Mouse (Mus musculus) liver, embryonic 11.5 days (tissue): ENCODE results near the gene Tmc3. TPM values are rescaled to one million over a fixed set of nuclear protein-coding genes. Genes with fewer than 3 reads are reported as not detected.
A peak's percentile ranks its signal among the peaks of the same experiment; 100 is the strongest.

Experiments used
- ATAC-seq: fragments of 200-750 bp; cut with Nextera tagmentation; replicated peaks from 2 replicates; pipeline ENCODE4 v1.8.0; 2017; ENCODE audit warnings: moderate number of reproducible peaks, mild to moderate bottlenecking, moderate TSS enrichment, moderate library complexity; ENCODE audit not compliant: low FRiP score
- DNase-seq: peaks from one replicate; pipeline ENCODE4 v3.0.0-alpha.2; 2017; ENCODE audit warnings: low spot score
- H3K27ac ChIP-seq: fragments of 300-500 bp; sonication (generic); 2 replicates; pipeline ENCODE4 v1.5.1; 2014; ENCODE audit warnings: mild to moderate bottlenecking, low read depth, low read length, control low read depth
- H3K27me3 ChIP-seq: fragments of 300-500 bp; sonication (generic); replicated peaks from 2 replicates; pipeline ENCODE4 v1.6.1; 2014; ENCODE audit warnings: low read length, mixed read lengths; ENCODE audit not compliant: control insufficient read depth, insufficient read depth
- H3K36me3 ChIP-seq: fragments of 300-500 bp; sonication (generic); 2 replicates; pipeline ENCODE4 v1.6.1; 2014; ENCODE audit warnings: mild to moderate bottlenecking, low read length, moderate library complexity, mixed read lengths; ENCODE audit not compliant: control insufficient read depth, insufficient read depth
- H3K4me1 ChIP-seq: fragments of 300-500 bp; sonication (generic); replicated peaks from 2 replicates; pipeline ENCODE4 v1.6.1; 2014; ENCODE audit warnings: low read length, mixed read lengths; ENCODE audit not compliant: control insufficient read depth, insufficient read depth
- H3K4me2 ChIP-seq: fragments of 300-500 bp; sonication (generic); 2 replicates; pipeline ENCODE4 v1.6.1; 2014; ENCODE audit warnings: mild to moderate bottlenecking, control low read depth, moderate library complexity
- H3K4me3 ChIP-seq: fragments of 300-500 bp; sonication (generic); 2 replicates; pipeline ENCODE4 v1.5.1; 2014; ENCODE audit warnings: low read depth, low read length, control low read depth
- H3K9ac ChIP-seq: fragments of 300-500 bp; sonication (generic); 2 replicates; pipeline ENCODE4 v1.6.1; 2014; ENCODE audit warnings: low read depth, low read length, control low read depth
- H3K9me3 ChIP-seq: fragments of 300-500 bp; sonication (generic); 2 replicates; pipeline ENCODE4 v1.6.1; 2016; ENCODE audit warnings: low read length, inconsistent platforms, mixed read lengths; ENCODE audit not compliant: control insufficient read depth
- WGBS: fragments of 180-500 bp; shearing (Covaris S2); extraction: QIAGEN DNeasy Blood & Tissue Kit; methylation state at CpG from one replicate; pipeline ENCODE4 v1.1.7; 2014; 5-methylcytosine and 5-hydroxymethylcytosine counted together
- polyA plus RNA-seq: library from polyadenylated mRNA; unstranded; fragments of >200 nt; fragmentation: Nextera tagmentation; extraction: Ambion mirVana; gene quantifications from 2 replicates; pipeline ENCODE4 v1.2.1, GENCODE M21; 2014

Gene Tmc3
- polyA plus RNA-seq, 1 experiment from 2014 or later, result 0.47 TPM

GRCm38 (mm10) chr7:83627369-83627768, 42.6 kb downstream of the Tmc3 start:
- DNase-seq, result no peak

GRCm38 (mm10) chr7:83631073-83631827, 46.5 kb downstream of the Tmc3 start:
- no peaks in the 10 kb centered on the region for H3K36me3 ChIP-seq
- H3K27ac ChIP-seq, result no peak overlapping the region
- ATAC-seq, result peak; percentile 69
- peak overlapping the region; percentile 84 for H3K4me2 ChIP-seq
- H3K4me1 ChIP-seq, result peaks cover 9% of the 10 kb centered on the region
- 12% methylated on average over 11 of the region's 11 CpGs for WGBS
- H3K4me3 ChIP-seq, result peak overlapping the region; percentile 59
- H3K9ac ChIP-seq, result peak overlapping the region; percentile 37
- no peaks in the 10 kb centered on the region for H3K9me3 ChIP-seq
- H3K27me3 ChIP-seq, result no peaks in the 10 kb centered on the region
- DNase-seq, result no peak

More at GRCm38 (mm10) chr7:83627369-83627768, 42.6 kb downstream of the Tmc3 start:
- no peak for ATAC-seq
- H3K9ac ChIP-seq, result no peak overlapping the region
- H3K27me3 ChIP-seq, result no peaks in the 10 kb centered on the region
- no peaks in the 10 kb centered on the region for H3K36me3 ChIP-seq
- no peak overlapping the region for H3K4me2 ChIP-seq
- no peaks in the 10 kb centered on the region for H3K4me1 ChIP-seq
- no peak overlapping the region for H3K4me3 ChIP-seq
- WGBS, result 85% methylated on average over 4 of the region's 4 CpGs
- no peak overlapping the region for H3K27ac ChIP-seq
- no peaks in the 10 kb centered on the region for H3K9me3 ChIP-seq

GRCm38 (mm10) chr7:83631828-83632681, 47.3 kb downstream of the Tmc3 start, which contains the start of gene Stard5:
Stard5 (plus strand) TSS chr7:83631959.
- Histone ChIP-seq H3K4me2 (peak within 1 kb of the TSS; percentile 84), H3K27me3 (no peaks in the 10 kb centered on the region), H3K4me3 (peak within 1 kb of the TSS; percentile 59), H3K27ac (no peak within 1 kb of the TSS; the same call in 1 of the 2 replicates), H3K9me3 (no peaks in the 10 kb centered on the region), H3K4me1 (peaks cover 9% of the 10 kb centered on the region), H3K9ac (peak within 1 kb of the TSS; percentile 69), H3K36me3 (no peaks in the 10 kb centered on the region)
- DNase-seq (peak; percentile 91), ATAC-seq (peak; percentile 97)
- WGBS, result 1% methylated on average over 35 of the region's 35 CpGs

DNA sequence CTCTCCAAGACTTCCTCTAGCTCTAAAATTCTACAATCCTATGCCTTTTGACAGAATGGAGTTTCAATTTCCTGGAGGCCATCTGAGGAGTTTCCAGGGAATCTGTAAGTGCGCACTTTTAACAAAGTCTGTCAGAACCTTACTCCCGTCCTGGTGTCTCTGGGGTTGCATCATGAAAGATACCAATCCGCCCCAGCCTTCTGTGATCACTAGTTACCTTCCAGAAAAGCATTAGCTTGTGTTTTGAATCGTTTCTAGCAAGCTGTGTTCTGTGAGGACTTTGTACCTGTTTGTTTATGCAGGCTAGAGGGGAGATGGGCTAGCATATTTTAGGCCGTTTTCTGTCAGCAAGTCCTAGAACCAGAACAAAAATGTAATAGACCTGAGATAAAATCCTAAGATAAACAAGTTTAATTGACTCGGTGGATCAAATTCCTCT, 48.0 kb downstream of the Tmc3 start:
- Histone ChIP-seq H3K9me3 (no peaks in the 10 kb centered on the region), H3K4me1 (peaks cover 9% of the 10 kb centered on the region), H3K27ac (no peak overlapping the region), H3K4me2 (peak overlapping the region; percentile 84), H3K27me3 (no peaks in the 10 kb centered on the region), H3K36me3 (no peaks in the 10 kb centered on the region), H3K4me3 (peak overlapping the region; percentile 59), H3K9ac (no peak overlapping the region)
- ATAC-seq, result no peak
- no peak for DNase-seq
- WGBS, result 49% methylated on average over 6 of the region's 6 CpGs

DNA sequence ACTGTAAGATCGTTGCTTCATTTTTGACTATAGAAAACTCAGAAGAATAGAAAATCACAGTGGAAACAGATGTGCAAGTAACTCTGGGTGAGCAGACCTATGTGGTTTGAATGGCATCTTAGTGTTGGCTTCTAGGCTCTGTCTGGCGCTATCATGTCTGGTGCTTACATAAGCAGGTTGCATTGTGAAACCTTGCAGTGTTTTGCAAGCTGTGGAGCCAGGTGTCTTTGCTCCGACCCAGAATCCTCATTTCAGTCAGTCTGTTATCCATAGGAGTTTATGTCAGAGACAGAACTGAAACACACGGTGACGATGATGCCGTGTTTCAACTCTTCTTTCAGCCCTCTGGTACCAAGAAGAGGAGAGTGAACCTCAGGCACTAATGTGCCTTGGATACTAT, 49.1 kb downstream of the Tmc3 start:
- DNase-seq (no peak), ATAC-seq (no peak)
- Histone ChIP-seq H3K9me3 (no peaks in the 10 kb centered on the region), H3K9ac (no peak overlapping the region), H3K36me3 (no peaks in the 10 kb centered on the region), H3K4me3 (no peak overlapping the region), H3K4me2 (no peak overlapping the region), H3K27ac (no peak overlapping the region), H3K27me3 (no peaks in the 10 kb centered on the region), H3K4me1 (peaks cover 9% of the 10 kb centered on the region)
- WGBS, result 80% methylated on average over 6 of the region's 6 CpGs

DNA sequence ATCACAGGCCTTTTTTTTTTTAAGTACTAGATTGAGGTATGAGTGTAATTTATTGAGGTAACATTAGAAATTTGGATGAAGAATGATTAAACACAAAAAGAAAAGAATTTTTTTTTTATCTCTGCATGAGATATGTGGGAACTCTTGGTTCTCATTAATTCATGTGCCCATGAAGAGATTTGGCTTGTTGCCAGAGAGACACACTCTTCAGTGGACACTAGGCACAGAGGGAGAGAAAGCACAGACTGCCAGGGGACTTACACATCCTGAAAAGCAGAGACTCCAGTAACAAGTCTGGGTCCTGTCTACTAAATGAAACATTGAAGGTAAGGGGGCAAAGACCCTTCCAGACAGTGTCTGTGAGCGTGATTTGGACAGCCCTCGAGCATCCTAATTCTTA, 51.0 kb downstream of the Tmc3 start:
- Histone ChIP-seq H3K27me3 (no peaks in the 10 kb centered on the region), H3K4me3 (no peak overlapping the region), H3K9ac (no peak overlapping the region), H3K4me2 (no peak overlapping the region), H3K36me3 (no peaks in the 10 kb centered on the region), H3K4me1 (peaks cover 9% of the 10 kb centered on the region), H3K27ac (no peak overlapping the region), H3K9me3 (no peaks in the 10 kb centered on the region)
- DNase-seq (no peak), ATAC-seq (no peak)
- WGBS, result 89% methylated on average over 2 of the region's 2 CpGs

DNA sequence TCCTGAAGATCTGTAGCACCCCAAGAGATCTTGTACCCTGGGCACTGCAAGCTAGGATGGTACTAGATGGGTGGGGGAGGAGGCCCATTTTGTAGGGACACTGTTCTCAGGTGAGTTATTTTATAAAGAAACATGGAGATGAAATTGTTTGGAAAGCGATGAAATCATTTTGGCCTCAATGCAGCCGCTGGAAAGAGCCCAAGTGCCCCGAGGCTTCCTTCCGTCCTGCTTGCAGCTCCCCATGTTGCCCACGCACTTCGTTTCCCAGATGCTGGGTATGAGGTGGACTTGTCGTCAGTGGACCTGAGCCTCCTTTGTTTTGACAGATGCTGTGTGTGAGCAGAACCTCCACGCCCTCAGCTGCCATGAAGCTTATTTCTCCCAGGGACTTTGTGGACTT, 51.7 kb downstream of the Tmc3 start:
- Histone ChIP-seq H3K36me3 (peaks cover 3% of the 10 kb centered on the region; the same call in 1 of the 2 replicates), H3K9ac (no peak overlapping the region), H3K4me3 (no peak overlapping the region), H3K4me1 (peaks cover 9% of the 10 kb centered on the region), H3K27me3 (no peaks in the 10 kb centered on the region), H3K4me2 (no peak overlapping the region), H3K9me3 (no peaks in the 10 kb centered on the region), H3K27ac (no peak overlapping the region)
- ATAC-seq (no peak), DNase-seq (no peak)
- WGBS, result 88% methylated on average over 8 of the region's 8 CpGs

DNA sequence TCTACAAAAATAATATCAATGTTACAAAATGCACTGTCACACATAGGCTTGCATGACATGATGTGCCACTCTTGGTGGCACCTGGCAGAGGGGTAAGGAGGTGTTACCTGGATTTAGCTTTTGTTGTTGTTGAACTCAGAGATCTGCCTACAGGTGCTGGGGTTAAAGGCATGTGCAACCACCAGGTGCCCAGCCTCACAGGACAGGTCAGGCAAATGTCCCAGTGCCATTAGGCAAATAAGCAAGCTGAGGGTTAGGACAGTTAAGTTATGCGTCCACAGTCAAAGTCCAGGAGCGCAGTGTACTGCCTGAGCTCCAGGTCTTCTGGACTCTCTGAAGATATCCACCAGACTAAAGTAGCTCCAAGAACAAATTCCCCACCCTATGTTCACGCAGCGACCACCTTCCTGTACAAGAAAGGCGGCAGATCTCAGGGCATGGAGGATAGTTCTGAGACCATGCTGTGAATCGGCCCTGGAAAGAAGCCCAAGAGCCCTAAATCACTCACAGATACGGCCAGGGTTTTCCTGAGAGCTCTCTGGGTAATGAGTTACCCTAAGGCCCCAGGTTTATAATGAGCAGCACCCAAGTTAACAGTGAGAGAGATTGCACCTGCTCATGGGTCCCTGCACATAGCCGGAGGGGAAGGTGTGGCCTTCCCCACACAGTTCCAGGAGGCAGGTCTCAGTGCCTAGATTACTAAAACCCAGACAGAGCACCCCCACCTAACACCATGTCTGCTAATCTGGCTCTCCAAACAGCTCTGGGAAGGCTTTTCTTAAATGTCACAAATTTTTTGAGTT, 53.3 kb downstream of the Tmc3 start:
- H3K9ac ChIP-seq, result no peak overlapping the region
- whole genome bisulfite sequencing, result 91% methylated on average over 8 of the region's 8 CpGs
- DNase-seq (no peak), ATAC-seq (no peak)
- peaks cover 4% of the 10 kb centered on the region; the same call in 1 of the 2 replicates for H3K4me1 ChIP-seq
- H3K4me2 ChIP-seq, result no peak overlapping the region
- H3K27me3 ChIP-seq, result no peaks in the 10 kb centered on the region
- no peak overlapping the region for H3K27ac ChIP-seq
- H3K36me3 ChIP-seq, result peaks cover 3% of the 10 kb centered on the region; the same call in 1 of the 2 replicates
- H3K4me3 ChIP-seq, result no peak overlapping the region
- no peaks in the 10 kb centered on the region for H3K9me3 ChIP-seq
